Mouse (Mus musculus) retina, adult 2 months (tissue): ENCODE measurements around the gene Abca12.
A peak's percentile ranks its signal among the peaks of the same experiment; 100 is the strongest.

ENCODE experiments used
- DNase-seq: peaks from one replicate; pipeline ENCODE4 v3.0.0-alpha.2; 2012; ENCODE audit warnings: low read depth, low spot score

The Abca12 gene

GRCm38 (mm10) chr1:71338548-71339340, 76.0 kb downstream of the Abca12 start:
- DNase-seq: no peak

GRCm38 (mm10) chr1:71330349-71330748, 84.4 kb downstream of the Abca12 start:
- DNase-seq: no peak

- DNase-seq: no peak
Observed at GRCm38 (mm10) chr1:71312171-71312570, 102.5 kb downstream of the Abca12 start.

- DNase-seq: no peak
Observed at GRCm38 (mm10) chr1:71310614-71311013, 104.1 kb downstream of the Abca12 start.

- DNase-seq: no peak
Observed at GRCm38 (mm10) chr1:71307362-71307761, 107.3 kb downstream of the Abca12 start.

GRCm38 (mm10) chr1:71306196-71306595, 108.5 kb downstream of the Abca12 start:
- DNase-seq: no peak

GRCm38 (mm10) chr1:71304588-71304987, 110.1 kb downstream of the Abca12 start:
- no peak for DNase-seq

- no peak for DNase-seq
Observed at GRCm38 (mm10) chr1:71297021-71297420, 117.7 kb downstream of the Abca12 start.

- no peak for DNase-seq
Observed at GRCm38 (mm10) chr1:71296585-71296984, 118.1 kb downstream of the Abca12 start.

GRCm38 (mm10) chr1:71291917-71292316, 122.8 kb downstream of the Abca12 start:
- no peak for DNase-seq

GRCm38 (mm10) chr1:71289511-71289910, 125.2 kb downstream of the Abca12 start:
- peak; percentile 22 for DNase-seq

GRCm38 (mm10) chr1:71276940-71277339, 137.8 kb downstream of the Abca12 start:
- no peak for DNase-seq

GRCm38 (mm10) chr1:71272550-71272949, 142.2 kb downstream of the Abca12 start:
- no peak for DNase-seq

GRCm38 (mm10) chr1:71272077-71272476, 142.6 kb downstream of the Abca12 start:
- no peak for DNase-seq

- no peak for DNase-seq
Observed at GRCm38 (mm10) chr1:71270083-71270482, 144.6 kb downstream of the Abca12 start.

GRCm38 (mm10) chr1:71266630-71267029, 148.1 kb downstream of the Abca12 start:
- DNase-seq: no peak

GRCm38 (mm10) chr1:71263532-71263931, 151.2 kb downstream of the Abca12 start:
- no peak for DNase-seq

- no peak for DNase-seq
Observed at GRCm38 (mm10) chr1:71244647-71245046, 170.1 kb downstream of the Abca12 start.

- DNase-seq: no peak
Observed at GRCm38 (mm10) chr1:71241396-71241795, 173.3 kb downstream of the Abca12 start.

- no peak for DNase-seq
Observed at GRCm38 (mm10) chr1:71239586-71239985, 175.1 kb downstream of the Abca12 start.

GRCm38 (mm10) chr1:71235335-71235734, 179.4 kb downstream of the Abca12 start:
- no peak for DNase-seq

GRCm38 (mm10) chr1:71231211-71231610, 183.5 kb downstream of the Abca12 start:
- DNase-seq: no peak

GRCm38 (mm10) chr1:71203581-71203980, 211.1 kb downstream of the Abca12 start:
- no peak for DNase-seq

- DNase-seq: no peak
Observed at GRCm38 (mm10) chr1:71196191-71196590, 218.5 kb downstream of the Abca12 start.
